9 mouse cellular contexts compared by ENCODE assay signal in genomic region chr11:79306996-79307395, GRCm38 (mm10). TPM values are rescaled to one million over a fixed set of nuclear protein-coding genes. Genes with fewer than 3 reads are reported as not detected.
DNase-seq lines count a peak whose midpoint lies in the region; ATAC-seq and TF ChIP-seq lines count a peak whose summit lies in the region.
"Had no signal": no experiment of that assay in that cellular context is flagged by ENCODE, and none has a peak within 500 bp of the region (broad histone marks: within the 10 kb centered on the region; RNA-seq: fewer than 3 reads in every experiment).

No protein-coding gene starts in this region.

- no peak for ATAC-seq in hindbrain, embryonic 13.5 days (ENCODE audit: low FRiP score)
- ATAC-seq in lung, embryonic 14.5 days (ENCODE audit: insufficient read depth), result peak; percentile 81
- no peak for ATAC-seq in neural tube, embryonic 15.5 days (ENCODE audit: low FRiP score)

- H3K27ac ChIP-seq in forebrain, embryonic 10.5 days, result peak overlapping the region; percentile 88
- H3K27ac ChIP-seq in hindbrain, embryonic 13.5 days, result peak overlapping the region; percentile 72
- H3K27ac ChIP-seq in lung, embryonic 14.5 days (ENCODE audit: low read depth), result peak overlapping the region; percentile 92
- peak overlapping the region; percentile 3 for H3K27ac ChIP-seq in neural tube, embryonic 15.5 days (replicated peaks)

- no peak overlapping the region; the same call in 1 of the 2 replicates for H3K4me3 ChIP-seq in forebrain, embryonic 10.5 days
- no peak overlapping the region for H3K4me3 ChIP-seq in hindbrain, embryonic 13.5 days
- H3K4me3 ChIP-seq in lung, embryonic 14.5 days (ENCODE audit: low read depth, low read length), result no peak overlapping the region
- no peak overlapping the region for H3K4me3 ChIP-seq in neural tube, embryonic 15.5 days (replicated peaks)

- no peaks in the 10 kb centered on the region for H3K9me3 ChIP-seq in forebrain, embryonic 10.5 days
- H3K9me3 ChIP-seq in hindbrain, embryonic 13.5 days, result no peaks in the 10 kb centered on the region
- H3K9me3 ChIP-seq in lung, embryonic 14.5 days (ENCODE audit: low read depth, low read length), result no peaks in the 10 kb centered on the region
- H3K9me3 ChIP-seq in neural tube, embryonic 15.5 days (replicated peaks), result no peaks in the 10 kb centered on the region

- TF ChIP-seq CTCF in lung, embryonic 14.5 days (IDR thresholded peaks at IDR 0.05; ENCODE audit: low read depth), result no peak

- H3K27me3 ChIP-seq in forebrain, embryonic 10.5 days (ENCODE audit: poor library complexity, severe bottlenecking), result no peaks in the 10 kb centered on the region
- no peaks in the 10 kb centered on the region for H3K27me3 ChIP-seq in hindbrain, embryonic 13.5 days
- no peaks in the 10 kb centered on the region for H3K27me3 ChIP-seq in lung, embryonic 14.5 days (ENCODE audit: insufficient read depth, low read length)
- H3K27me3 ChIP-seq in neural tube, embryonic 15.5 days (replicated peaks), result no peaks in the 10 kb centered on the region

- no peak overlapping the region for H3K4me2 ChIP-seq in hindbrain, embryonic 13.5 days
- peak overlapping the region; percentile 8; the same call in 1 of the 2 replicates for H3K4me2 ChIP-seq in lung, embryonic 14.5 days
- no peak overlapping the region; the same call in 1 of the 2 replicates for H3K4me2 ChIP-seq in neural tube, embryonic 15.5 days

- DNase-seq in kidney, adult 18-20 months, result peak; percentile 13
- no peak for DNase-seq in kidney, adult 9 months
- peak; percentile 20 for DNase-seq in MN1 (ENCODE audit: low spot score)
- DNase-seq in forebrain, embryonic 10.5 days (ENCODE audit: extremely low spot score, low spot score), result peak; percentile 65
- peak; percentile 74 for DNase-seq in lung, embryonic 14.5 days
- DNase-seq in cerebellum, adult 11 months, result no peak

- H3K36me3 ChIP-seq in forebrain, embryonic 10.5 days (replicated peaks), result no peaks in the 10 kb centered on the region
- no peaks in the 10 kb centered on the region for H3K36me3 ChIP-seq in hindbrain, embryonic 13.5 days
- H3K36me3 ChIP-seq in lung, embryonic 14.5 days (ENCODE audit: insufficient read depth), result no peaks in the 10 kb centered on the region
- no peaks in the 10 kb centered on the region for H3K36me3 ChIP-seq in neural tube, embryonic 15.5 days

- 11% methylated on average over 10 of the region's 10 CpGs for WGBS in forebrain, embryonic 10.5 days
- 5% methylated on average over 10 of the region's 10 CpGs for WGBS in hindbrain, embryonic 13.5 days
- WGBS in lung, embryonic 14.5 days, result 13% methylated on average over 10 of the region's 10 CpGs
- 12% methylated on average over 10 of the region's 10 CpGs for WGBS in neural tube, embryonic 15.5 days

- peaks cover 32% of the 10 kb centered on the region for H3K4me1 ChIP-seq in forebrain, embryonic 10.5 days
- peaks cover 25% of the 10 kb centered on the region for H3K4me1 ChIP-seq in hindbrain, embryonic 13.5 days (replicated peaks)
- H3K4me1 ChIP-seq in lung, embryonic 14.5 days (ENCODE audit: insufficient read depth), result peaks cover 15% of the 10 kb centered on the region
- H3K4me1 ChIP-seq in neural tube, embryonic 15.5 days, result peaks cover 26% of the 10 kb centered on the region

- H3K9ac ChIP-seq in hindbrain, embryonic 13.5 days, result no peak overlapping the region
- no peak overlapping the region for H3K9ac ChIP-seq in lung, embryonic 14.5 days
- no peak overlapping the region for H3K9ac ChIP-seq in neural tube, embryonic 15.5 days (replicated peaks)

RNA-seq across cellular contexts. Expression of gene Gm9964, which starts 10.3 kb away (rescaled TPM):
- 0.22 TPM in 1 of 2 replicates, not detected in the other for polyA plus RNA-seq in forebrain, embryonic 10.5 days (2016; fragmentation: Nextera tagmentation; extraction: Ambion mirVana)
- polyA plus RNA-seq in hindbrain, embryonic 13.5 days (2015; fragmentation: Nextera tagmentation; extraction: Ambion mirVana), result 0.32 TPM in 1 of 2 replicates, not detected in the other
- polyA plus RNA-seq in lung, embryonic 14.5 days (2014; fragmentation: Nextera tagmentation; extraction: Ambion mirVana), result not detected in 2 replicates
- not detected in 2 replicates for polyA plus RNA-seq in neural tube, embryonic 15.5 days (2015; fragmentation: Nextera tagmentation; extraction: Ambion mirVana)
- polyA plus RNA-seq: large intestine, adult 2 months had no signal

RNA-seq across cellular contexts. Expression of gene Nf1, which starts 32.5 kb away (rescaled TPM):
- 6.0 and 7.4 TPM in 2 replicates for polyA plus RNA-seq in forebrain, embryonic 10.5 days (2016; fragmentation: Nextera tagmentation; extraction: Ambion mirVana)
- polyA plus RNA-seq in hindbrain, embryonic 13.5 days (2015; fragmentation: Nextera tagmentation; extraction: Ambion mirVana), result 7.8 and 8.5 TPM in 2 replicates
- polyA plus RNA-seq in lung, embryonic 14.5 days (2014; fragmentation: Nextera tagmentation; extraction: Ambion mirVana), result 10.2 and 12.6 TPM in 2 replicates
- polyA plus RNA-seq in neural tube, embryonic 15.5 days (2015; fragmentation: Nextera tagmentation; extraction: Ambion mirVana), result 5.4 and 5.6 TPM in 2 replicates

RNA-seq across cellular contexts. Expression of gene Wsb1, which starts 52.5 kb away (rescaled TPM):
- polyA plus RNA-seq in forebrain, embryonic 10.5 days (2016; fragmentation: Nextera tagmentation; extraction: Ambion mirVana), result 256 and 266 TPM in 2 replicates
- polyA plus RNA-seq in hindbrain, embryonic 13.5 days (2015; fragmentation: Nextera tagmentation; extraction: Ambion mirVana), result 571 and 597 TPM in 2 replicates
- polyA plus RNA-seq in lung, embryonic 14.5 days (2014; fragmentation: Nextera tagmentation; extraction: Ambion mirVana), result 266 and 274 TPM in 2 replicates
- polyA plus RNA-seq in neural tube, embryonic 15.5 days (2015; fragmentation: Nextera tagmentation; extraction: Ambion mirVana), result 415 and 444 TPM in 2 replicates

Comparison
In these comparisons a context has a peak if more than half of its experiments do, and no peak if none do; other contexts are left out.
1. DNase-seq: peak in kidney, adult 18-20 months (single experiment), MN1 (single experiment), forebrain, embryonic 10.5 days (single experiment) and lung, embryonic 14.5 days (single experiment); none in kidney, adult 9 months (single experiment) and cerebellum, adult 11 months (single experiment).
2. H3K27ac ChIP-seq: peak in every context shown above with its lines; median percentile 92 in lung, embryonic 14.5 days; 88 in forebrain, embryonic 10.5 days; 72 in hindbrain, embryonic 13.5 days; 3 in neural tube, embryonic 15.5 days.